Mouse (Mus musculus) hindbrain, embryonic 12.5 days (tissue): Measurements from ENCODE around the gene Actn4. TPM values are rescaled to one million over a fixed set of nuclear protein-coding genes. Genes with fewer than 3 reads are reported as not detected.
"Not testable (repeated sequence)": the region's sequence is repeated elsewhere in the genome, so short reads cannot be mapped to it uniquely, and the experiment has no call there.

ENCODE experiments used
- ATAC-seq: fragments of 200-750 bp; cut with Nextera tagmentation; 2 replicates; pipeline ENCODE4 v1.8.0; 2017; ENCODE audit warnings: moderate TSS enrichment; ENCODE audit not compliant: low FRiP score
- H3K27ac ChIP-seq: fragments of 300-500 bp; sonication (generic); 2 replicates; pipeline ENCODE4 v1.5.1; 2016; ENCODE audit warnings: mild to moderate bottlenecking
- H3K27me3 ChIP-seq: fragments of 300-500 bp; sonication (generic); 2 replicates; pipeline ENCODE4 v1.6.1; 2016; ENCODE audit warnings: mild to moderate bottlenecking
- H3K36me3 ChIP-seq: fragments of 300-500 bp; sonication (generic); 2 replicates; pipeline ENCODE4 v1.6.1; 2016; ENCODE audit warnings: mild to moderate bottlenecking
- H3K4me1 ChIP-seq: fragments of 300-500 bp; sonication (generic); 2 replicates; pipeline ENCODE4 v1.6.1; 2016
- H3K4me2 ChIP-seq: fragments of 300-500 bp; sonication (generic); replicated peaks from 2 replicates; pipeline ENCODE4 v1.6.1; 2016; ENCODE audit warnings: mild to moderate bottlenecking
- H3K4me3 ChIP-seq: fragments of 300-500 bp; sonication (generic); 2 replicates; pipeline ENCODE4 v1.5.1; 2016; ENCODE audit warnings: mild to moderate bottlenecking
- H3K9ac ChIP-seq: fragments of 300-500 bp; sonication (generic); 2 replicates; pipeline ENCODE4 v1.6.1; 2016; ENCODE audit warnings: mild to moderate bottlenecking, moderate library complexity
- H3K9me3 ChIP-seq: fragments of 300-500 bp; sonication (generic); replicated peaks from 2 replicates; pipeline ENCODE4 v1.6.1; 2016; ENCODE audit warnings: mild to moderate bottlenecking
- WGBS: fragments of 180-500 bp; shearing (Covaris S2); methylation state at CpG from one replicate; pipeline ENCODE4 v1.1.7; 2016; 5-methylcytosine and 5-hydroxymethylcytosine counted together
- polyA plus RNA-seq: library from polyadenylated mRNA; unstranded; fragments of >200 nt; fragmentation: Nextera tagmentation; extraction: Ambion mirVana; gene quantifications from 2 replicates; pipeline ENCODE4 v1.2.1, GENCODE M21; 2016

Actn4 gene
- polyA plus RNA-seq, 1 experiment from 2014 or later, result 200 TPM

- Histone ChIP-seq H3K36me3 (peaks cover 26% of the 10 kb centered on the region), H3K4me3 (peak overlapping the region; percentile 29), H3K9ac (peak overlapping the region; percentile 47), H3K27me3 (peaks cover 55% of the 10 kb centered on the region), H3K27ac (no peak overlapping the region), H3K9me3 (no peaks in the 10 kb centered on the region), H3K4me2 (peak overlapping the region; percentile 58), H3K4me1 (peaks cover 8% of the 10 kb centered on the region)
- 3% methylated on average over 27 of the region's 27 CpGs for WGBS
- peak; percentile 33; the same call in 1 of the 2 replicates for ATAC-seq
These were observed 73.4 kb downstream of the Actn4 start for GRCm38 (mm10) chr7:28888701-28889161.

GRCm38 (mm10) chr7:28886486-28886885 is 75.7 kb downstream of the Actn4 start:
- no peak for ATAC-seq
- Histone ChIP-seq H3K4me1 (peaks cover 8% of the 10 kb centered on the region), H3K4me2 (no peak overlapping the region), H3K9ac (no peak overlapping the region), H3K36me3 (peaks cover 8% of the 10 kb centered on the region), H3K4me3 (no peak overlapping the region), H3K9me3 (no peaks in the 10 kb centered on the region), H3K27ac (no peak overlapping the region), H3K27me3 (peaks cover 55% of the 10 kb centered on the region)
- 23% methylated on average over 14 of the region's 14 CpGs for WGBS

- H3K9ac ChIP-seq, H3K27ac ChIP-seq, H3K4me2 ChIP-seq, H3K4me1 ChIP-seq, H3K9me3 ChIP-seq, H3K4me3 ChIP-seq, ATAC-seq, H3K36me3 ChIP-seq: not testable (repeated sequence)
- WGBS, result 93% methylated on average over 4 of the region's 4 CpGs
- H3K27me3 ChIP-seq, result peaks cover 29% of the 10 kb centered on the region
These were observed 78.4 kb downstream of the Actn4 start for GRCm38 (mm10) chr7:28883704-28884103.

- no peak overlapping the region for H3K9ac ChIP-seq
- H3K4me3 ChIP-seq, result no peak overlapping the region
- WGBS, result 75% methylated on average over 11 of the region's 11 CpGs
- H3K36me3 ChIP-seq, result no peaks in the 10 kb centered on the region
- no peak overlapping the region for H3K4me2 ChIP-seq
- H3K27ac ChIP-seq, result no peak overlapping the region
- peaks cover 23% of the 10 kb centered on the region for H3K27me3 ChIP-seq
- no peak for ATAC-seq
- no peaks in the 10 kb centered on the region for H3K9me3 ChIP-seq
- no peaks in the 10 kb centered on the region for H3K4me1 ChIP-seq
These were observed 79.1 kb downstream of the Actn4 start for GRCm38 (mm10) chr7:28883039-28883438.

- ATAC-seq, result no peak
- Histone ChIP-seq H3K27ac (no peak within 1 kb of the TSS), H3K4me2 (no peak within 1 kb of the TSS), H3K9ac (no peak within 1 kb of the TSS), H3K36me3 (no peaks in the 10 kb centered on the region), H3K4me3 (no peak within 1 kb of the TSS), H3K9me3 (no peaks in the 10 kb centered on the region), H3K27me3 (peaks cover 5% of the 10 kb centered on the region), H3K4me1 (no peaks in the 10 kb centered on the region)
- 33% methylated on average over 13 of the region's 13 CpGs for WGBS
These were observed 80.9 kb downstream of the Actn4 start, which contains the start of gene Capn12 for GRCm38 (mm10) chr7:28881199-28881598. Capn12 (plus strand) TSS chr7:28881422.

- H3K27ac ChIP-seq, result no peak overlapping the region
- no peak overlapping the region for H3K4me3 ChIP-seq
- no peak overlapping the region for H3K4me2 ChIP-seq
- no peaks in the 10 kb centered on the region for H3K27me3 ChIP-seq
- H3K9ac ChIP-seq, result no peak overlapping the region
- ATAC-seq, result no peak
- no peaks in the 10 kb centered on the region for H3K9me3 ChIP-seq
- H3K36me3 ChIP-seq, result no peaks in the 10 kb centered on the region
- 58% methylated on average over 10 of the region's 10 CpGs for whole genome bisulfite sequencing
- no peaks in the 10 kb centered on the region for H3K4me1 ChIP-seq
These were observed 81.6 kb downstream of the Actn4 start for GRCm38 (mm10) chr7:28880554-28880953.

GRCm38 (mm10) chr7:28879606-28880005 is 82.5 kb downstream of the Actn4 start:
- no peak for ATAC-seq
- Histone ChIP-seq H3K9me3 (no peaks in the 10 kb centered on the region), H3K9ac (no peak overlapping the region), H3K4me1 (no peaks in the 10 kb centered on the region), H3K4me3 (no peak overlapping the region), H3K4me2 (no peak overlapping the region), H3K36me3 (no peaks in the 10 kb centered on the region), H3K27ac (no peak overlapping the region), H3K27me3 (no peaks in the 10 kb centered on the region)
- 78% methylated on average over 7 of the region's 7 CpGs for WGBS

GRCm38 (mm10) chr7:28877856-28878255 is 84.3 kb downstream of the Actn4 start:
- no peak for ATAC-seq
- Histone ChIP-seq H3K4me1 (no peaks in the 10 kb centered on the region), H3K4me2 (no peak overlapping the region), H3K36me3 (no peaks in the 10 kb centered on the region), H3K9ac (no peak overlapping the region), H3K4me3 (no peak overlapping the region), H3K27me3 (no peaks in the 10 kb centered on the region), H3K9me3 (no peaks in the 10 kb centered on the region), H3K27ac (no peak overlapping the region)
- 76% methylated on average over 4 of the region's 4 CpGs for WGBS

GRCm38 (mm10) chr7:28877155-28877554 is 85.0 kb downstream of the Actn4 start:
- WGBS, result 83% methylated on average over 7 of the region's 7 CpGs
- Histone ChIP-seq H3K9ac (no peak overlapping the region), H3K4me3 (no peak overlapping the region), H3K27ac (no peak overlapping the region), H3K27me3 (no peaks in the 10 kb centered on the region), H3K4me2 (no peak overlapping the region), H3K9me3 (no peaks in the 10 kb centered on the region), H3K4me1 (no peaks in the 10 kb centered on the region), H3K36me3 (no peaks in the 10 kb centered on the region)
- no peak for ATAC-seq

GRCm38 (mm10) chr7:28876099-28876498 is 86.0 kb downstream of the Actn4 start:
- Histone ChIP-seq H3K27me3 (no peaks in the 10 kb centered on the region), H3K4me1 (no peaks in the 10 kb centered on the region), H3K36me3 (no peaks in the 10 kb centered on the region), H3K9me3 (no peaks in the 10 kb centered on the region), H3K4me2 (no peak overlapping the region), H3K4me3 (no peak overlapping the region), H3K27ac (no peak overlapping the region), H3K9ac (no peak overlapping the region)
- no peak for ATAC-seq
- 77% methylated on average over 4 of the region's 4 CpGs for WGBS

GRCm38 (mm10) chr7:28874565-28874964 is 87.6 kb downstream of the Actn4 start:
- H3K36me3 ChIP-seq, result no peaks in the 10 kb centered on the region
- WGBS, result 79% methylated on average over 2 of the region's 2 CpGs
- ATAC-seq, result no peak

GRCm38 (mm10) chr7:28870901-28871664 is 91.1 kb downstream of the Actn4 start:
- H3K4me2 ChIP-seq, result no peak overlapping the region
- no peak overlapping the region for H3K4me3 ChIP-seq
- H3K4me1 ChIP-seq, result 0 out of 2 replicates have a peak, but pooled peaks cover 2% of the 10 kb centered on the region
- H3K9me3 ChIP-seq, result no peaks in the 10 kb centered on the region
- H3K9ac ChIP-seq, result no peak overlapping the region
- no peaks in the 10 kb centered on the region for H3K27me3 ChIP-seq
- H3K36me3 ChIP-seq, result no peaks in the 10 kb centered on the region
- no peak for ATAC-seq
- WGBS, result 91% methylated on average over 24 of the region's 24 CpGs
- no peak overlapping the region for H3K27ac ChIP-seq

More at GRCm38 (mm10) chr7:28874565-28874964, 87.6 kb downstream of the Actn4 start:
- no peaks in the 10 kb centered on the region for H3K9me3 ChIP-seq
- H3K4me3 ChIP-seq, result no peak overlapping the region
- no peak overlapping the region for H3K4me2 ChIP-seq
- no peak overlapping the region for H3K27ac ChIP-seq
- H3K9ac ChIP-seq, result no peak overlapping the region
- H3K27me3 ChIP-seq, result no peaks in the 10 kb centered on the region
- H3K4me1 ChIP-seq, result no peaks in the 10 kb centered on the region
